Mouse (Mus musculus) gastrocnemius, postnatal 4 days (tissue): ENCODE data around the gene Rnd2. TPM values are rescaled to one million over a fixed set of nuclear protein-coding genes. Genes with fewer than 3 reads are reported as not detected.

Source experiments
- DNase-seq, 2 experiments: peaks; one replicate each; pipeline ENCODE4 v3.0.0; 2021 to 2022; ENCODE audit warnings: low spot score in 2 of 2, mixed read lengths in 2 of 2
- microRNA-seq: library from miRNA; unstranded; fragments of <30 nt; microRNA quantifications from one replicate; pipeline ENCODE4 v1.2.0, GENCODE M21; 2021
- total RNA-seq, 2 experiments: library from RNA; stranded (reverse); gene quantifications; 2 replicates each; pipeline ENCODE4 v1.2.3; 2021

Gene Rnd2
- total RNA-seq, 2 experiments from 2014 or later = 8.1 to 8.3 TPM

- DNase-seq = no peak
Observed at GRCm38 (mm10) chr11:101519364-101519763, 54.6 kb downstream of the Rnd2 start.

Small RNA genes lying within 50 kb of the gene (microRNA-seq; reads per million reads assigned to microRNA genes)
- gene Mir6929 = not detected

Other genes starting within 250 kb of the Rnd2 start
- 10 to 100 TPM; 19.3 to 24.6 TPM for gene Ezh1, start 238.5 kb upstream of the Rnd2 start, total RNA-seq
- gene Ramp2, start 219.0 kb upstream of the Rnd2 start, total RNA-seq = 10 to 100 TPM; 82.6 to 85.8 TPM
- gene Vps25, start 211.3 kb upstream of the Rnd2 start, total RNA-seq = 10 to 100 TPM; 48.6 to 48.8 TPM
- gene Wnk4, start 204.4 kb upstream of the Rnd2 start, total RNA-seq = 1 to 10 TPM in 1 of 2 experiments, under 1 TPM in 1; 0.83 to 1.7 TPM
- gene Cntd1, start 186.0 kb upstream of the Rnd2 start, total RNA-seq = under 1 TPM; 0.32 to 0.39 TPM
- 10 to 100 TPM; 59.8 to 71.2 TPM for gene Coa3, start 185.9 kb upstream of the Rnd2 start, total RNA-seq
- 10 to 100 TPM; 82.5 to 86.9 TPM for gene Becn1, start 162.7 kb upstream of the Rnd2 start, total RNA-seq
- gene Psme3, start 148.8 kb upstream of the Rnd2 start, total RNA-seq = 10 to 100 TPM; 62.6 to 84.7 TPM
- gene Aoc2, start 139.9 kb upstream of the Rnd2 start, total RNA-seq = 1 to 10 TPM; 2.8 to 3.0 TPM
- 10 to 100 TPM; 47.2 to 49.8 TPM for gene Aoc3, start 134.4 kb upstream of the Rnd2 start, total RNA-seq
- gene G6pc, start 97.4 kb upstream of the Rnd2 start, total RNA-seq = under 1 TPM in 1 of 2 experiments, not detected in 1; 0.47 TPM
- gene Aarsd1, start 47.4 kb upstream of the Rnd2 start, total RNA-seq = 10 to 100 TPM; 15.6 to 20.3 TPM
- gene Gm27029, start 40.2 kb upstream of the Rnd2 start, total RNA-seq = 1 to 10 TPM; 4.5 to 7.3 TPM
- gene Rundc1, start 39.9 kb upstream of the Rnd2 start, total RNA-seq = 1 to 10 TPM; 8.6 to 9.5 TPM
- gene Ptges3l, start 39.7 kb upstream of the Rnd2 start, total RNA-seq = 10 to 100 TPM; 56.2 to 80.9 TPM
- gene Rpl27, start 22.7 kb upstream of the Rnd2 start, total RNA-seq = 10 to 100 TPM; 81.3 to 87.8 TPM
- gene Ifi35, start 16.6 kb upstream of the Rnd2 start, total RNA-seq = 1 to 10 TPM; 8.0 to 8.9 TPM
- gene Vat1, start 1.2 kb downstream of the Rnd2 start, total RNA-seq = 10 to 100 TPM; 72.6 to 79.3 TPM
- 1 to 10 TPM; 7.3 to 9.2 TPM for gene Brca1, start 87.0 kb downstream of the Rnd2 start, total RNA-seq
- gene Nbr1, start 87.2 kb downstream of the Rnd2 start, total RNA-seq = 100 to 1,000 TPM in 1 of 2 experiments, 10 to 100 TPM in 1; 93.3 to 134 TPM
- gene Tmem106a, start 117.2 kb downstream of the Rnd2 start, total RNA-seq = 10 to 100 TPM in 1 of 2 experiments, 1 to 10 TPM in 1; 7.0 to 14.0 TPM
- not detected for gene Gm11634, start 134.3 kb downstream of the Rnd2 start, total RNA-seq
- 10 to 100 TPM; 15.4 to 18.4 TPM for gene Rdm1, start 162.2 kb downstream of the Rnd2 start, total RNA-seq
- 10 to 100 TPM in 1 of 2 experiments, 1 to 10 TPM in 1; 7.1 to 10.0 TPM for gene Arl4d, start 200.5 kb downstream of the Rnd2 start, total RNA-seq